Mouse (Mus musculus) midbrain, postnatal 0 days (tissue): ENCODE measurements around the gene Akr1b7. TPM values are rescaled to one million over a fixed set of nuclear protein-coding genes. Genes with fewer than 3 reads are reported as not detected.

Experiments used
- ATAC-seq: fragments of 200-750 bp; cut with Nextera tagmentation; 2 replicates; pipeline ENCODE4 v1.8.0; 2017; ENCODE audit warnings: moderate number of reproducible peaks, mild to moderate bottlenecking, moderate TSS enrichment, moderate library complexity; ENCODE audit not compliant: low FRiP score
- DNase-seq: peaks from one replicate; pipeline ENCODE4 v3.0.0-alpha.2; 2015; ENCODE audit warnings: low spot score
- H3K27ac ChIP-seq: fragments of 300-500 bp; sonication (generic); 2 replicates; pipeline ENCODE4 v1.5.1; 2014; ENCODE audit warnings: low read depth, mild to moderate bottlenecking, low read length, mixed read lengths
- H3K27me3 ChIP-seq: fragments of 300-500 bp; sonication (generic); 2 replicates; pipeline ENCODE4 v1.6.1; 2014; ENCODE audit warnings: low read length, control low read depth, mixed read lengths; ENCODE audit not compliant: insufficient read depth
- H3K36me3 ChIP-seq: fragments of 300-500 bp; sonication (generic); 2 replicates; pipeline ENCODE4 v1.6.1; 2014; ENCODE audit warnings: low read length, control low read depth, mixed read lengths; ENCODE audit not compliant: insufficient read depth
- H3K4me1 ChIP-seq: fragments of 300-500 bp; sonication (generic); 2 replicates; pipeline ENCODE4 v1.6.1; 2014; ENCODE audit warnings: mild to moderate bottlenecking, control low read depth, antibody characterized with exemption, low read length, mixed read lengths; ENCODE audit not compliant: insufficient read depth
- H3K4me2 ChIP-seq: fragments of 300-500 bp; sonication (generic); 2 replicates; pipeline ENCODE4 v1.6.1; 2014; ENCODE audit warnings: low read depth, mild to moderate bottlenecking, low read length, mixed read lengths; ENCODE audit not compliant: poor library complexity, severe bottlenecking
- H3K4me3 ChIP-seq: fragments of 300-500 bp; sonication (generic); 2 replicates; pipeline ENCODE4 v1.5.1; 2014; ENCODE audit warnings: low read depth, mild to moderate bottlenecking, low read length, moderate library complexity
- H3K9ac ChIP-seq: fragments of 300-500 bp; sonication (generic); replicated peaks from 2 replicates; pipeline ENCODE4 v1.6.1; 2014; ENCODE audit warnings: mild to moderate bottlenecking, low read length, moderate library complexity, mixed read lengths; ENCODE audit not compliant: poor library complexity, severe bottlenecking
- H3K9me3 ChIP-seq: fragments of 300-500 bp; sonication (generic); 2 replicates; pipeline ENCODE4 v1.6.1; 2016; ENCODE audit warnings: low read length, control low read depth
- CTCF ChIP-seq: IDR thresholded peaks from 2 replicates; pipeline ENCODE4 v1.5.1; 2016; ENCODE audit warnings: antibody characterized with exemption, mild to moderate bottlenecking
- WGBS: fragments of 180-500 bp; shearing (Covaris S2); extraction: QIAGEN DNeasy Blood & Tissue Kit; methylation state at CpG from one replicate; pipeline ENCODE4 v1.1.7; 2014; 5-methylcytosine and 5-hydroxymethylcytosine counted together
- polyA plus RNA-seq: library from polyadenylated mRNA; unstranded; fragments of >200 nt; fragmentation: Nextera tagmentation; extraction: Ambion mirVana; gene quantifications from 2 replicates; pipeline ENCODE4 v1.2.1, GENCODE M21; 2015
- total RNA-seq: library from RNA; depleted of rRNA; stranded (reverse); fragments of >200 nt; gene quantifications from 2 replicates; pipeline ENCODE4 v1.2.3, GENCODE M21; 2014

The Akr1b7 gene
- total and polyA plus RNA-seq, 2 experiments from 2014 or later, result 0.20 TPM; not detected in 1

GRCm38 (mm10) chr6:34416521-34416920 lies 4.4 kb downstream of the Akr1b7 start:
- Histone ChIP-seq H3K27ac (no peak overlapping the region), H3K9ac (no peak overlapping the region), H3K36me3 (no peaks in the 10 kb centered on the region), H3K9me3 (no peaks in the 10 kb centered on the region), H3K4me3 (no peak overlapping the region), H3K4me2 (no peak overlapping the region), H3K4me1 (no peaks in the 10 kb centered on the region), H3K27me3 (no peaks in the 10 kb centered on the region)
- 100% methylated on average over 2 of the region's 2 CpGs for WGBS
- TF ChIP-seq CTCF, result no peak
- ATAC-seq (no peak), DNase-seq (no peak)

GRCm38 (mm10) chr6:34419071-34419470 lies 6.9 kb downstream of the Akr1b7 start:
- DNase-seq, result no peak
- no peak for ATAC-seq
- no peak for TF ChIP-seq CTCF
- no peak overlapping the region for H3K4me3 ChIP-seq
- H3K36me3 ChIP-seq, result no peaks in the 10 kb centered on the region
- H3K9me3 ChIP-seq, result no peaks in the 10 kb centered on the region
- no peaks in the 10 kb centered on the region for H3K27me3 ChIP-seq
- no peak overlapping the region for H3K27ac ChIP-seq
- no peak overlapping the region for H3K9ac ChIP-seq
- H3K4me1 ChIP-seq, result no peaks in the 10 kb centered on the region
- H3K4me2 ChIP-seq, result no peak overlapping the region

- H3K4me3 ChIP-seq, result no peak overlapping the region
- DNase-seq, result no peak
- H3K9me3 ChIP-seq, result no peaks in the 10 kb centered on the region
- no peak overlapping the region for H3K4me2 ChIP-seq
- H3K9ac ChIP-seq, result no peak overlapping the region
- H3K4me1 ChIP-seq, result no peaks in the 10 kb centered on the region
- no peak overlapping the region for H3K27ac ChIP-seq
- 69% methylated on average over 2 of the region's 2 CpGs for WGBS
- no peak for TF ChIP-seq CTCF
- H3K36me3 ChIP-seq, result no peaks in the 10 kb centered on the region
- no peak for ATAC-seq
- no peaks in the 10 kb centered on the region for H3K27me3 ChIP-seq
Measured at GRCm38 (mm10) chr6:34439006-34439405, 26.9 kb downstream of the Akr1b7 start.

GRCm38 (mm10) chr6:34441556-34442257 lies 29.6 kb downstream of the Akr1b7 start:
- no peaks in the 10 kb centered on the region for H3K9me3 ChIP-seq
- no peaks in the 10 kb centered on the region for H3K4me1 ChIP-seq
- WGBS, result 78% methylated on average over 9 of the region's 9 CpGs
- DNase-seq (no peak), ATAC-seq (no peak)
- H3K4me3 ChIP-seq, result no peak overlapping the region
- H3K9ac ChIP-seq, result no peak overlapping the region
- no peak for TF ChIP-seq CTCF
- no peak overlapping the region for H3K4me2 ChIP-seq
- H3K27me3 ChIP-seq, result no peaks in the 10 kb centered on the region
- H3K27ac ChIP-seq, result no peak overlapping the region
- H3K36me3 ChIP-seq, result no peaks in the 10 kb centered on the region

GRCm38 (mm10) chr6:34443791-34444190 lies 31.7 kb downstream of the Akr1b7 start:
- WGBS, result 80% methylated on average over 2 of the region's 2 CpGs
- DNase-seq (no peak), ATAC-seq (no peak)
- H3K4me2 ChIP-seq, result no peak overlapping the region
- no peaks in the 10 kb centered on the region for H3K27me3 ChIP-seq
- no peaks in the 10 kb centered on the region for H3K9me3 ChIP-seq
- H3K27ac ChIP-seq, result no peak overlapping the region
- H3K9ac ChIP-seq, result no peak overlapping the region
- no peaks in the 10 kb centered on the region for H3K4me1 ChIP-seq
- no peaks in the 10 kb centered on the region for H3K36me3 ChIP-seq
- no peak overlapping the region for H3K4me3 ChIP-seq
- TF ChIP-seq CTCF, result no peak

- H3K36me3 ChIP-seq, result no peaks in the 10 kb centered on the region
- H3K9ac ChIP-seq, result no peak overlapping the region
- ATAC-seq (no peak), DNase-seq (peak; percentile 90)
- H3K4me2 ChIP-seq, result no peak overlapping the region
- no peaks in the 10 kb centered on the region for H3K27me3 ChIP-seq
- no peak overlapping the region for H3K4me3 ChIP-seq
- TF ChIP-seq CTCF, result peak; percentile 94
- WGBS, result 9% methylated on average over 2 of the region's 2 CpGs
- no peak overlapping the region for H3K27ac ChIP-seq
- no peaks in the 10 kb centered on the region for H3K4me1 ChIP-seq
- no peaks in the 10 kb centered on the region for H3K9me3 ChIP-seq
Measured at GRCm38 (mm10) chr6:34447961-34448360, 35.8 kb downstream of the Akr1b7 start.
